Mouse (Mus musculus): ENCODE measurements around the gene Igsf6.
A peak's percentile ranks its signal among the peaks of the same experiment; 100 is the strongest.

Igsf6 gene

GRCm38 (mm10) chr7:121074281-121074680 is at the start of gene Igsf6:
Igsf6 (minus strand) TSS chr7:121074572.
- DNase-seq: no peak

DNA sequence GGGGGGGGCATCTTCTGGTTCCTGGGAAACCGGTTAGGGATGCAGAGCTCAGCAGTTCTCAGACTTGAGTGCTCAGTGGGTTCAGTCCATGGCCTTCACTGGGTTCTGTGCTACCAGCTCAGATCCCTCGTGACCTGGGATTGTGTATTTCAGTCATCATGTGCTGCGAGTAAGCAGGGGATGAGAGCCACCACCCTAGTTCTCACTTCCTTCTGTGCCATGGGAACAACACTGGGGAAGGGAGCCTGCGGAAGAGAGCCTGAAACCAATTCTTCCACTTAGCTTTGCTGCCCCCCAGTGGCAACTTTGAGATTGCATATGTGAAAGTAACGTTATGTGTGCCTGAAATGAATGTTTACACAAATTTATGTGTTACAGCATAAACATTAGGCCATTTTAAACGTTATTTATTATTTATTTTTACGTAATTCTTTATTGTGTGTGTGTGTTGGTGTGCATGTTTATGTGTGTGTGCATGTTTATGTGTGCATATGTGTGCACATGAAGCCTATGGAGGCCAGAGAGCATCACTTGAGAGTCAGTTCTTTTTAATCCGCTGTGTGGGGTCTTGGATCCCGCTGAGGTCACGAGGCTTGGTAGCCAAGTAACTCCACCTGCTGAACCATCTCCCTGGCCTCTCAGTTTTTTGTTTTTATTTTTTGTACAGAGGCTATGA is 45.9 kb upstream of the Igsf6 start:
- peak; percentile 10 to 72 for DNase-seq

- no peak for DNase-seq
Observed at GRCm38 (mm10) chr7:121111762-121112161, 37.4 kb upstream of the Igsf6 start.

- no peak for DNase-seq
Observed at GRCm38 (mm10) chr7:121111321-121111720, 36.9 kb upstream of the Igsf6 start.

GRCm38 (mm10) chr7:121107851-121108250 is 33.5 kb upstream of the Igsf6 start:
- no peak for DNase-seq

DNA sequence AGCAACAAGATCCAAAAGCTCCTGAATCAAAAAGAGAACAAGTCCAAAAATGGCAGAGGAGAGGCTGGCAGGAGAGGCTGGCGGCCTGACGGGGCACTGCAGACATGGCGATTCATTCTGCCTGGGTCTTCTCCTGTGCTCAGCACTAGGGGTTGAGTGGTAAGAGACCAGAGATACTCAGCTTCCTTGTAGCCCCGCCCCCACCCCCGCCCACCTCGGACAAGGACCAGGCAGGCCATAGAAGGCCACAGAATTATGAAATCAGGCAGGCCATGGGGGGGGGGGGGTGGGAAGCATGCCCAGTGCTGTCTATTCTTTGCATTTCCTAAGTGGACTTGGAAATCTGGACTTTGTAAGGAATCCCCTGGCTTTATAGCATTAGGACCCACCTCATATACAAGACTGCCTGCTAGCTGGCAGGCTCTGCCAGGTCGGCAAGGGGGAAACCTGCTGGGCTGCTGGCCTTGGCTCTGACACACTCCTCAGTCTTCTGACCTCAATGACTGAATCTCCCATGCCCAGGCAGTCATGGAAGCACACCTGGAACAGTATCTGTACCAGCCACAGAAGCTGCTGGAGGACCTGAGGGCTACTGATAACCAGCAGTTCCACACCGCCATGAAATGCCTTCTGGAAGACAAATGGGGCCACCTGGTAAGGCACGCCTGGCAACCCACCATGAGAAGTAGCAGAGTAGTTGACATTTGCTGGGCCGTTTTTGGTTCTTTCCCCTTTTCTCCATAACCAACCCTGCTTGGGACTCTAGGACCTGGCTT is 24.4 kb upstream of the Igsf6 start:
- DNase-seq: no peak

DNA sequence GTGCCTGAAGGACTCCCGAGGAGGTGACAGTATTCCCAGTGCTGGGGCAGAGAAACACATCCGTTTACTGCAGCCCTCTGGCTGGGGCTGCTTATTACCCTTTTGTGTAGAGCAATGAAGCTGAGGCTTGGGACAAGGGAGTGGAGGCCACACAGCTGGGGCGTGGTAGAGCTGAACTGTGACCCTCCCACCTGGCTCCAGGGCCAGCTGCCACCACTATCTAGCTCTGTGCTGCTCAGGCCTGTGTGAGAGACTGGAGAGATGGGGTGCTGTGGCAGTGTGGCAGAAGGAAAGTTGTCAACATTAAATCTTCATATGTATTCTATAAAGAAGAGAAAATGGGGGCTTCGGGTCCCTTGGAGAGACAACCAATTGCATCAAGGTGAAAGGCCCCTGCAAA is 18.7 kb upstream of the Igsf6 start:
- no peak for DNase-seq

GRCm38 (mm10) chr7:121090748-121091147 is 16.4 kb upstream of the Igsf6 start:
- DNase-seq: no peak

GRCm38 (mm10) chr7:121088745-121089144 is 14.4 kb upstream of the Igsf6 start:
- no peak for DNase-seq

DNA sequence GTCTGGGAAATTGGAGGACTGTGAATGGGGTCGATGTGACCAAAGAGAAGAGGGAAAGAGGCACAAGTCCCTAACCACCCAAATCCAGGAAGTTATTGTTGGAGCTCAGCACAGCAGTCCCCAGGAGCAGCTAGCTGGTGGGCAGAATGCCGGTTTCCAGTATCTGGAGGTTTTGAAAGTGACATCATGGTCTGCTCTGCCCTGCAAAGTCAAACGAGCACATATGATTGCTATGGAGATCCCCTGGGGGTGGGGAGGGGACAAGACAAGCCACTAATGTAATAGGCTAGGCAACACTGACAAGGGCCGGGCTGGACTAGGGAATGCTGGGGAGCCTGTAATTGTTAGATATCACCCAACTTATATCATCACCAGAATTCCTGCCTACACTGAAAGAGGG is 11.1 kb upstream of the Igsf6 start:
- DNase-seq: no peak

GRCm38 (mm10) chr7:121084840-121085453 is 10.6 kb upstream of the Igsf6 start:
- no peak for DNase-seq

DNA sequence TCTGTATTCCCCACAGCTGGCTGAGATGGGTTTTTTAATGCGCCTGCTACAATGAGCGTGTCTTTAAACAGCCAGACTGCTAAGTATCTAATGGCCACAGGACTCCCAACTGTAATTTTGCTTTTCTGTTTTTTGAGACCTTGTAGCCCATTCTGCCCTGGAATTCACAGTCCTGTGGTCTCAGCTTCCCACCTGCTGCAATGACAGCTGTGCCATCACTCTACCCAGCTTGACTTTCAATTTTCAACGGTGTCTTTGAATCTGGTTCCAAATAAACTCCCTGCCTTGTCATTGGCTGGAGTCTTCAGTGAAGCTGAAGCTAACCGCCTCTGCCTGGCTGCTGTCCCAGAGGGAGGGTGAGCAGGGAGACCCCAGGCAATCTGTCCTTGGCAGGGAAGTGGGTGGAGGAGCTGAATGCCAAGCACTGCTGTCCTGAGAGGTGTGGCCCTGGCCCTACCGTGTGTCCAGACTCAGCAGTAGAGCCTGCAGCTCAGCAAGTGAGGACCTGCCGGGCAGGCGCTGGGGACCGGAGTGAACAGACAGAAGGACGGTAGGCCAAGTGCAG is 8.7 kb upstream of the Igsf6 start:
- no peak for DNase-seq

- no peak for DNase-seq
Observed at GRCm38 (mm10) chr7:121081816-121082215, 7.4 kb upstream of the Igsf6 start.

- DNase-seq: no peak
Observed at GRCm38 (mm10) chr7:121081350-121081749, 7.0 kb upstream of the Igsf6 start, which contains the start of gene Otoa. Otoa (plus strand) TSS chr7:121081650.

GRCm38 (mm10) chr7:121077829-121078228 is 3.5 kb upstream of the Igsf6 start:
- DNase-seq: peak in 1 of 2 experiments; percentile 37

GRCm38 (mm10) chr7:121077311-121077710 is 2.9 kb upstream of the Igsf6 start:
- DNase-seq: no peak

DNA sequence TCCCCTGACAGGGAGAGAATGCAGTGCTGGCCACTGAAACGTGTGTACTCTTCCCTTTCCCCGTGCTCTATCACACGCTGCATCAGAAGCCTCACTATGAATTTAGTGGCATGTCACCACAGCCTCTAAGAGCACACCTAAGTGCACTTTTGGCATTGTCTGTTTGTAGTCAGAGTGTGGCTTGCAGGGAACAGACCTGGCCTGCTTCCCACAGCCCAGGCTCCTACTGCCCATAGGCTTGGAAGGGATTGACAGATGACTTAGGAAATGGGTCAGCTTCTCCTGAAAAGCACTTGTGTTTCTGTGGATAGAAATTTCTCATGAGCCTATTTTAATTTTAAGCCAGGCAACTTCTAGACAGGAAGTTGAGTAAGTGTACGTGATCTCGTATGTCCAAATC is 1.0 kb upstream of the Igsf6 start:
- no peak for DNase-seq

GRCm38 (mm10) chr7:121074801-121075400 is 529 bp upstream of the Igsf6 start:
- no peak for DNase-seq

GRCm38 (mm10) chr7:121072506-121072905 is 1.9 kb downstream of the Igsf6 start:
- no peak for DNase-seq

DNA sequence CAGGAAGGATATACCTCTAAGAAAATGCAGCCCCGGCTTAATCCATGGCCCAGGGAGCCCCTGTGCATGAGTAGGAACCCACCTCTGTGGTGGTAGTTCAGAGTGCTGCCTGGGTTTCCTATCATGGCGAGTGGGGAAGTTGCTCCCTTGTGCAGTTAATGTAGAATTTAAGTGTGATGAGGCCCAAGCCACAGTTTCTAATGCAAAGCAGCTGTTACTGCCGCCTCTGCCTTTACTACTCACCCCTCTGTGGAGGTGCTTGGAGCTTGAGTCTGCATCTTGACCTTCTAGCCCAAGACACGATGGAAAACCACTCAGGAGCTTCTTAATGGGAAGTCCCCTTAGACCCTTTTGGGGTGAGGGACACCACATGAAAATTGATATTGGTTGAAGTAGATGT is 3.1 kb downstream of the Igsf6 start:
- DNase-seq: no peak

DNA sequence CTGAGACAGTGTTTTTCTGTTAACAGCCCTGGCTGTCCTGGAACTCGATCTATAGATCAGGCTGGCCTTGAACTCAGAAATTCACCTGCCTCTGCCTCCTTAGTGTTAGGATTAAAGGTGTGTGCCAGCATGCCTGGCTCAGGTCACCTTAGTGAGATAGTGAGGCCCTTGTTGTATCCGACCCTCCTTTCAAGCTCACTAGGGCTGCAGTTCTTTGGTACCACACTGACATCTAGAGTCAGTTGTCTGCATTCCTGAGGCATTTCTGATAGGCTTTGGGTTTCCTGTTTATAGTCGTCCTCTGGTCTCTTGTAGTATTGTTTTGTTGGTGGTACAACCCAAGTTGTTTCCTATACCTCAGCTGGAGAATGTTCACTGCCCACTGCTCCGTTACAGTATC is 10.1 kb downstream of the Igsf6 start:
- DNase-seq: no peak

DNA sequence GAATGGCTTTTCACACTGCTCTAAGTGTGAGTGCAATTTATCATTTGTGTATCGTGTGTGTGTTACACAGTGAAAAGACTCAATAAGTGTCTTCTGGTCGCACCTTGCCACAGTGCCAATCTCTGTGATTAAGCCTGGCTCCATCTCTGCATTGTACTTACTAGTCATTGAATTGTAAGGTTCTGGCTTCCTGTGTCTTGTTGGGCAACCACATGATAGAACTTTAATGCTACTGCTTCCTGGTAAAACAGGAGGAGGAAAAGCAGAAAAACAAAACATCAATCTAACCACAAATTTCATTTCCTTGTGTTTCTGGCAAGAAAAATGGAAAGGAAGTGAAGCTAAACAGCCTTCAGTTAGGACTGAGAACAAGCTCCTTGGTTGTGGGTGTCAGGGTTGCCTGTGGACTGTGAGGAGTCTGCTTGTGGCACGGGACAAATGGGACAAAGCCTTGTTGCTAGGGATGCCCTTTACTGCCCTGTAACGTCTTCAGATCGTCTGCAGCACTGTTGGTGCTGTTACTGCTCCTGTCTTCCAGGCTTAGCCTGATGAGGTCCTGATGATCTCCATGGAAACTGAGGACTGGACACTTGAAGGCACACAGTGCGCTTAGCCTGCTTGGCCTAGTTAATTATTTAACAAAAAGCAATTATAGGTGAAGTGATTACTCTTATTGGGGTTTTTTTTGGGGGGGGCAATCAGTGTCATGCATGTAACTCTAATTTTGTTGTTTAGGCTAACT is 14.7 kb downstream of the Igsf6 start:
- DNase-seq: no peak

Data from spleen, adult 18-20 months (tissue).